Mouse (Mus musculus): ENCODE data around the gene Gm10271.

Gm10271 gene

GRCm38 (mm10) chr10:116972509-116972908 is at the start of gene Gm10271:
Gm10271 (minus strand) TSS chr10:116972609.
- DNase-seq, result no peak

- peak; percentile 57 for DNase-seq
Observed at GRCm38 (mm10) chr10:117021020-117021754, 48.8 kb upstream of the Gm10271 start.

GRCm38 (mm10) chr10:117018281-117018840 is 46.0 kb upstream of the Gm10271 start:
- DNase-seq, result no peak

- no peak for DNase-seq
Observed at GRCm38 (mm10) chr10:117014565-117014964, 42.2 kb upstream of the Gm10271 start.

- no peak for DNase-seq
Observed at GRCm38 (mm10) chr10:117013689-117014390, 41.4 kb upstream of the Gm10271 start.

GRCm38 (mm10) chr10:117011047-117011446 is 38.6 kb upstream of the Gm10271 start:
- DNase-seq, result no peak

GRCm38 (mm10) chr10:117009691-117010090 is 37.3 kb upstream of the Gm10271 start:
- peak; percentile 31 for DNase-seq

GRCm38 (mm10) chr10:117005707-117006464 is 33.5 kb upstream of the Gm10271 start:
- DNase-seq, result no peak

- DNase-seq, result no peak
Observed at GRCm38 (mm10) chr10:117004695-117005094, 32.3 kb upstream of the Gm10271 start.

- DNase-seq, result no peak
Observed at GRCm38 (mm10) chr10:117000975-117001374, 28.6 kb upstream of the Gm10271 start.

- no peak for DNase-seq
Observed at GRCm38 (mm10) chr10:116998716-116999455, 26.5 kb upstream of the Gm10271 start.

- DNase-seq, result peak; percentile 65
Observed at GRCm38 (mm10) chr10:116996236-116996600, 23.8 kb upstream of the Gm10271 start.

- no peak for DNase-seq
Observed at GRCm38 (mm10) chr10:116995584-116996235, 23.3 kb upstream of the Gm10271 start.

- DNase-seq, result no peak
Observed at GRCm38 (mm10) chr10:116995162-116995561, 22.8 kb upstream of the Gm10271 start.

GRCm38 (mm10) chr10:116993971-116994370 is 21.6 kb upstream of the Gm10271 start:
- no peak for DNase-seq

GRCm38 (mm10) chr10:116986264-116987082 is 14.1 kb upstream of the Gm10271 start, which contains the start of gene Best3:
Best3 (plus strand) TSS chr10:116986314.
- peak; percentile 13 for DNase-seq

- no peak for DNase-seq
Observed at GRCm38 (mm10) chr10:116984836-116985235, 12.4 kb upstream of the Gm10271 start.

- no peak for DNase-seq
Observed at GRCm38 (mm10) chr10:116982526-116982925, 10.1 kb upstream of the Gm10271 start.

GRCm38 (mm10) chr10:116980888-116981287 is 8.5 kb upstream of the Gm10271 start:
- DNase-seq, result peak; percentile 55

GRCm38 (mm10) chr10:116980273-116980672 is 7.9 kb upstream of the Gm10271 start:
- DNase-seq, result peak; percentile 52

GRCm38 (mm10) chr10:116978841-116979240 is 6.4 kb upstream of the Gm10271 start:
- DNase-seq, result no peak
